Mouse (Mus musculus) stomach, postnatal 0 days (tissue): Measurements from ENCODE around the gene Scaf1.

Experiments used
- CTCF ChIP-seq: IDR thresholded peaks from 2 replicates; pipeline ENCODE4 v1.5.1; 2016; ENCODE audit warnings: antibody characterized with exemption, low read depth, mild to moderate bottlenecking, moderate library complexity
- EP300 ChIP-seq: optimal IDR thresholded peaks from 2 replicates; pipeline ENCODE3; 2016; ENCODE audit warnings: antibody characterized with exemption

DNA sequence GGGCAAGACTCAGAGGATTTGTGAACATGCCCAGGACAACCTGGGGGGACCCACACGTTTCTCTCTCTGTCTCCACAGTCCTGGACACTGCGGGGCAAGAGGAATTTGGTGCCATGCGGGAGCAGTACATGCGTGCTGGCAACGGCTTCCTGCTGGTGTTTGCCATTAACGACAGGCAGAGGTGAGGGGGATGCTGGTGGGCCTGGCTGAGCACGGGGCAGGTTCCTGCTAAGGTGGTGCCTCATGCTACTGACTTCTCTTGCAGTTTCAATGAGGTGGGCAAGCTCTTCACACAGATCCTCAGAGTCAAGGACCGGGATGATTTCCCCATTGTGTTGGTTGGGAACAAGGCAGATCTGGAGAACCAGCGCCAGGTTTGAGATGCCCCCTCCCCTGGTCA lies 4.1 kb upstream of the Scaf1 start:
- TF ChIP-seq EP300 (no peak), CTCF (no peak)
